Mouse (Mus musculus): ENCODE results near the gene Tex48.

DNA sequence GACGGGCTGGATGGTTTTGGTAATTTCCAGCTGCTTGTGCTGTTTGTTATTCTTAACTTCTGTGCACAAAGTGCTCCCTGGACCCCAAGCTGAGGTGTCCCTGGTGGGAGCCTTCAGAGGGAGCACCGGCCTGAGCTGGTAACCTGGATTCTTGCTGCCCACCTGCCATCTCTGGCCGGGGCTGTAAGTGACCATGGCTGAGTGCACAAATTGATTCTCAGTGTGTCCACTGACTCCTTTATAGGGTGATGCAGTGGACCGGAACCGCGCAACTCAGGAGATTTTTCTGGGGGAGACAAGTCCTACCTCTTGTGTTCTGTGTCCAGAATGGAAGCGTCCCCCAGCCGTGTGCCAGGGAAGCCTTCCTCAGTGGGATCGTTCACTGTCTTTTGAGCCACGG, 37.0 kb downstream of the Tex48 start:
- no peak for TF ChIP-seq EP300 (IDR thresholded peaks at IDR 0.05; ENCODE audit: low read length)
- no peak for TF ChIP-seq ETS1 (conservative IDR thresholded peaks at IDR 0.05; ENCODE audit: low read depth, low read length)
- no peak for TF ChIP-seq MXI1 (IDR thresholded peaks at IDR 0.05; ENCODE audit: low read depth, low read length)
- no peak for TF ChIP-seq PAX5 (IDR thresholded peaks at IDR 0.05; ENCODE audit: low read length)
- no peak for TF ChIP-seq CTCF (conservative IDR thresholded peaks at IDR 0.05 in 1 of 2, IDR thresholded peaks at IDR 0.05 in 1 of 2; ENCODE audit: low read depth in 2 of 2, low read length in 2 of 2)
- TF ChIP-seq KAT2A (IDR thresholded peaks at IDR 0.05; ENCODE audit: insufficient replicate concordance, low read length): no peak
- TF ChIP-seq JUND (conservative IDR thresholded peaks at IDR 0.05; ENCODE audit: low read depth, low read length): no peak
- no peak for TF ChIP-seq CHD1 (IDR thresholded peaks at IDR 0.05; ENCODE audit: low read depth, low read length)
- TF ChIP-seq USF1 (IDR thresholded peaks at IDR 0.05; ENCODE audit: low read depth, low read length): no peak

Data from CH12.LX (cell line).